Mouse (Mus musculus): Measurements from ENCODE around the gene Ints6l.
"Not testable (repeated sequence)": the region's sequence is repeated elsewhere in the genome, so short reads cannot be mapped to it uniquely, and the experiment has no call there.

Ints6l gene

DNA sequence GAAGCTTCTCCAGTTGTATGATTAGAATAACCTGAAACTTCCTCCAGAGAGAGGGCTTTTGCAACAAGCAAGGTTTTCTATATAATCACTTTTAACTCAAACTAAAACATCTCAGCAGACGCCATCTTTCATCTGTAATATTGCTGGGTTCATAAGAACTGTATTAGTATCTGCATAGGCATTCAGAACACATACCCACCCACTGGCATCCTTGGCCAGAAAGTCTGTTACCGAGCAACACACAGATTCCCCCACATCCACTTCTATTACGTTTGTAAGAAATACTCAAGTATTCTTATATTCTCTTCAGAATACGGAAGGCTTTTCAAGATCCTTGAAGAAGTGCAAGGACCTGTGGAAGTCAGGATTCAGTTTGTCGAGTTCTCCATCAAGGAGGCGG, 69.8 kb downstream of the Ints6l start, which contains the start of gene Gm10477:
TSS of gene Gm10477 (plus strand) at position 301 of the 400 bp plus-strand sequence.
- in situ Hi-C loops (cut with MboI, MseI): not testable (repeated sequence)

DNA sequence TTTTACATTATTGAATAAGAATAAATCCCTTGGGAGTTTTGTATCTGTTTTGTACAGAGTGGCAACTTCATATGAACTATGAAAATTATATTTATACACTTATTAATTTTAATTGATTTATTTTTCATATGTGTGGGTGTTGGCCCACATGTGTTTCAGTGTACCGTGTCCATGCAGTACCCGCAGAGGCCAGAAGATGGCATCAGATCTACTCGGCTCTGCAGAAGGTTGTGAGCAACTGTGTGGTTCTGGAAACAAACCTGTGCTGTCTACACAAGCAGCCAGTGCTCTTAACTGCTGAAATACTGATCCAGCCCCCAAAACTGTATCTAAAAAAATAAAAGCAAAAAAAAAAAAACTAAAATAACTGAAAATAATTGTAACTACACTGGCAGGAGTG, 76.6 kb downstream of the Ints6l start:
- in situ Hi-C loops (cut with MboI, MseI): no loop called here

- in situ Hi-C loops (cut with MboI, MseI): loop anchor here in 1 of 2 experiments (5.0 kb wide), 1 partner anchor 250 kb away; no protein-coding TSS in a partner anchor
These were observed 82.5 kb downstream of the Ints6l start for GRCm38 (mm10) chrX:56537162-56537561.

DNA sequence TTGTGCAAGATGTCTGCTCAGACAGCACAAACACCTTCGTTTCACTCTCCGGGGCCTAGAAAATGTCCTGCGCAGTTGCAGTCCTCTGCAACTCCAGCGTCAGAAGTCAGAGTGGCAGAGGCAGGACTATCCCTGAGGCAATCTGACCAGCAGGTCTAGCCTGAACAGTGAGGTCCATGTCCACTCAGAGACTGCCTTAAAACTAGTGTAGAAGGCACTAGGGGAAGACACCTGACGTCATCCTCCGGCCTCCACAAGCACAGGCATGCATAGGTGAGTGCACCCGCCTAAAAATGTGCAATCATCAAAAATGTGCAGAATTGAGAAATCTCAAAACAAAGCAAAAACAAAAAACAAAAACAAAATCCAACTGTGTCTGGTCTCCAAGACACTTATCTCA, 94.8 kb downstream of the Ints6l start, which contains the start of gene Gm648:
TSS of gene Gm648 (minus strand) at position 101 of the 400 bp plus-strand sequence.
- in situ Hi-C loops (cut with MboI, MseI): no loop called here

GRCm38 (mm10) chrX:56553584-56553983, 98.9 kb downstream of the Ints6l start:
- in situ Hi-C loops (cut with MboI, MseI): no loop called here
